Mouse (Mus musculus) subcutaneous adipose tissue, adult 2 months (tissue): ENCODE measurements around the gene Sema4f. TPM values are rescaled to one million over a fixed set of nuclear protein-coding genes. Genes with fewer than 3 reads are reported as not detected.

Experiments used
- polyA plus RNA-seq: library from polyadenylated mRNA; depleted of rRNA; stranded (reverse); fragments of >200 nt; gene quantifications from 2 replicates; pipeline ENCODE4 v1.2.3, GENCODE M21; 2012; ENCODE audit warnings: low replicate concordance; rRNA removed

Gene Sema4f
- 0.27 and 0.57 TPM in 2 replicates for polyA plus RNA-seq

GRCm38 (mm10) chr6:82939167-82939912 lies at the start of gene Sema4f:
Sema4f (minus strand) TSS chr6:82939769.

GRCm38 (mm10) chr6:82946651-82947050 lies 7.1 kb upstream of the Sema4f start, which contains the start of gene M1ap:
M1ap (plus strand) TSS chr6:82946902.

Other genes with a start within 250 kb of the Sema4f start
- 13.7 and 19.5 TPM in 2 replicates for gene Pole4, start 234.4 kb downstream of the Sema4f start, polyA plus RNA-seq
- gene Hk2, start 165.3 kb downstream of the Sema4f start, polyA plus RNA-seq: 27.8 and 46.8 TPM in 2 replicates
- gene M1ap, start 7.1 kb upstream of the Sema4f start, polyA plus RNA-seq: 0.57 and 0.59 TPM in 2 replicates
- gene Dok1, start 93.7 kb upstream of the Sema4f start, polyA plus RNA-seq: 11.2 and 13.9 TPM in 2 replicates
- 10.1 and 23.6 TPM in 2 replicates for gene Loxl3, start 94.4 kb upstream of the Sema4f start, polyA plus RNA-seq
- 309 and 367 TPM in 2 replicates for gene Aup1, start 114.8 kb upstream of the Sema4f start, polyA plus RNA-seq
- gene Htra2, start 115.5 kb upstream of the Sema4f start, polyA plus RNA-seq: 57.1 and 73.9 TPM in 2 replicates
- 1.7 and 2.6 TPM in 2 replicates for gene Dqx1, start 118.1 kb upstream of the Sema4f start, polyA plus RNA-seq
- not detected in 2 replicates for gene Tlx2, start 130.5 kb upstream of the Sema4f start, polyA plus RNA-seq
- gene Pcgf1, start 138.1 kb upstream of the Sema4f start, polyA plus RNA-seq: 21.1 and 28.1 TPM in 2 replicates
- 2.4 and 3.2 TPM in 2 replicates for gene Lbx2, start 146.6 kb upstream of the Sema4f start, polyA plus RNA-seq
- 4.7 and 10.3 TPM in 2 replicates for gene Ccdc142, start 161.8 kb upstream of the Sema4f start, polyA plus RNA-seq
- 4.1 and 7.8 TPM in 2 replicates for gene Gm42688, start 161.8 kb upstream of the Sema4f start, polyA plus RNA-seq
- 76.4 and 94.6 TPM in 2 replicates for gene Mrpl53, start 169.3 kb upstream of the Sema4f start, polyA plus RNA-seq
- gene Mogs, start 175.7 kb upstream of the Sema4f start, polyA plus RNA-seq: 27.7 and 77.1 TPM in 2 replicates
- gene Wbp1, start 181.8 kb upstream of the Sema4f start, polyA plus RNA-seq: 165 and 170 TPM in 2 replicates
- gene Ino80b, start 185.7 kb upstream of the Sema4f start, polyA plus RNA-seq: 13.5 and 28.2 TPM in 2 replicates
- gene Rtkn, start 195.7 kb upstream of the Sema4f start, polyA plus RNA-seq: 19.8 and 52.2 TPM in 2 replicates
- 1.1 and 6.5 TPM in 2 replicates for gene Wdr54, start 216.6 kb upstream of the Sema4f start, polyA plus RNA-seq
- gene 1700003E16Rik, start 216.6 kb upstream of the Sema4f start, polyA plus RNA-seq: 0.11 and 0.48 TPM in 2 replicates
- 126 and 138 TPM in 2 replicates for gene Dctn1, start 226.2 kb upstream of the Sema4f start, polyA plus RNA-seq